Mouse (Mus musculus): ENCODE results near the gene Rab26.
A peak's percentile ranks its signal among the peaks of the same experiment; 100 is the strongest.

Gene Rab26

GRCm38 (mm10) chr17:24534160-24534718 is at the start of gene Rab26:
Gene Rab26, minus strand, starts transcription at chr17:24534210.
- DNase-seq (ENCODE audit: low spot score in 2 of 2) = no peak

DNA sequence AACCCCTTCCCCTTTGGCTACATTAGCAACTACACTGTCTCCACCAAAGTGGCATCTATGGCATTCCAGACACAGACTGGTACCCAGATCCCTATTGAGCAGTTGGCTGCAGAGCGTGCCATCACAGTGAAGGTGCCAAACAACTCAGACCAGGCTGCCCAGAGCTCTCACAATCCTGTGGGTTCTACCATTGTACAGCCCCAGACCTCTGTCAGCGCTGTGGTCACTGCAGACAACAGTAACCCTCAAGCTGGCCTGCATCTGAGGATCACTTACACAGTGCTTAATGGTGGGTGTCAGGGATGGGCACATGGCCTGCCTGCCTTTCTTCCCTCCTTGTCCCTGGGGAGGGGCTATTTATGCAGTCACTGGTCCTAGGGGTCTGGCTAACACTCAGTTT is 46.3 kb upstream of the Rab26 start:
- DNase-seq (ENCODE audit: low spot score in 2 of 2) = no peak

GRCm38 (mm10) chr17:24579532-24579931 is 45.5 kb upstream of the Rab26 start:
- DNase-seq (ENCODE audit: low spot score in 2 of 2) = no peak

- no peak for DNase-seq (ENCODE audit: low spot score in 2 of 2)
Measured at GRCm38 (mm10) chr17:24573811-24574210, 39.8 kb upstream of the Rab26 start.

- no peak for DNase-seq (ENCODE audit: low spot score in 2 of 2)
Measured at GRCm38 (mm10) chr17:24572651-24573245, 38.7 kb upstream of the Rab26 start.

- DNase-seq (ENCODE audit: low spot score in 2 of 2) = no peak
Measured at GRCm38 (mm10) chr17:24569837-24570236, 35.8 kb upstream of the Rab26 start.

DNA sequence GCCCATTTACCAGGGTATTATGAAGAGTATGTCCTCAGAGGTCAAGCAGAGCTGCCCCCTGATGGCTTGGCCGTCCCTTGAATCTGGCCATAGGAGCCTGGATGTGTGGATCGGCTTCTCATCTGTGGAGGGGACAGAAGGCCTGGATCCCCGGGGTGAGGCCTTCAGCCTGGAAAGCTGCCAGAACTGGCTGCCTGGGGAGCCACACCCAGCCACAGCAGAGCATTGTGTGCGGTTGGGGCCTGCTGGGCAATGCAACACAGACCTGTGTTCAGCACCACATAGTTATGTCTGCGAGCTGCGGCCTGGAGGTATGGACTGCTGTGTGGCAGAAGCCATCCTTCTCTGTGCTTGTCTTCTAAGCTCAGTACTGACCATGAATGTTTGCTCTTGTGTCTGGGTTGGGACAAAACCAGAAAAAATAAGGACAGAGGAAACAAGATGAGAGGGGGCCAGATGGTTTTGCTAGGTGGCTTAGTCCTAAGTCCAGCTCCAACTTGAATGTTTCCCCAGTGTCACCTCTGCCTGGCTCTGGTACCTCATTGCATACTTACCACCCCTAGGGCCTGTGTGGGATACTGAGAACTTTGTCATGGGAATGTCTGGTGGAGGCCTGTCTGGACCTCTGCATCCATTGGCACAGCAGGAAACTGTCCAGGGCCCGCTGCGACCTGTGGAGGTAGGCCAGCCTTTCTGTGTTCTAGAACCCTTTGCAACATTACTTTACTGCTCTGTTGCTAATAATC is 33.2 kb upstream of the Rab26 start:
- DNase-seq (ENCODE audit: low spot score in 2 of 2) = no peak

GRCm38 (mm10) chr17:24565792-24566191 is 31.8 kb upstream of the Rab26 start:
- no peak for DNase-seq (ENCODE audit: low spot score in 2 of 2)

DNA sequence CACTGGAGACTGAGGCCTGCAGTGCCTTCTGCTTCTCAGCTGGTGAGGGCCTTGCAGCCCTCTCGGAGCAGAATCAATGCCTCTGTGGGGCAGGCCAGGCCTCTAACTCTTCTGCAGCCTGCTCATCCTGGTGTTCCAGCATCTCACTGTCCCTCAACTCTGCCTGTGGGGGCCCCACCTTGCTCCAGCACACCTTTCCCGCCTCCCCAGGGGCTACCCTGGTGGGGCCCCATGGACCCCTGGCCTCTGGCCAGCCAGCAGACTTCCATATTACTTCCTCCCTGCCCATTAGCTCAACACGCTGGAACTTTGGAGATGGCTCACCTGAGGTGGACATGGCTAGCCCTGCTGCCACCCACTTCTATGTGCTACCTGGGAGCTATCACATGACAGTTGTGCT is 31.1 kb upstream of the Rab26 start:
- no peak for DNase-seq (ENCODE audit: low spot score in 2 of 2)

DNA sequence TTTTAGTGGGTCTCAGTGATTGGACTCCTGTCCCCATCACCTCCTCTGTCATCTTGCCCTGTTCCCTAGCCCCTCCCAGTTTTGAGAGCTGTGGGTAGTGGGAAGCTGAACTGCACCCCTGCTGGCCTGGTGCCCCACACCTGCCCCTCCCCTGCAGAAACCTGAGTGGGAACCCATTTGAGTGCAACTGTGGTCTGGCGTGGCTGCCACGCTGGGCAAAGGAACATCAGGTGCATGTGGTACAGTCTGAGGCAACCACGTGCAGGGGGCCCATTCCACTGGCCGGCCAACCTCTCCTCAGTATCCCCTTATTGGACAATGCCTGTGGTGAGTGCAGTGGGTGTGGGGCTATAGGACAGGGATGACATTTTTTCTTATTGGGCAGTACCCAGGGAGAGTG is 30.4 kb upstream of the Rab26 start:
- no peak for DNase-seq (ENCODE audit: low spot score in 2 of 2)

GRCm38 (mm10) chr17:24563638-24564037 is 29.6 kb upstream of the Rab26 start:
- DNase-seq (ENCODE audit: low spot score in 2 of 2) = no peak

- no peak for DNase-seq (ENCODE audit: low spot score in 2 of 2)
Measured at GRCm38 (mm10) chr17:24561592-24561991, 27.6 kb upstream of the Rab26 start.

DNA sequence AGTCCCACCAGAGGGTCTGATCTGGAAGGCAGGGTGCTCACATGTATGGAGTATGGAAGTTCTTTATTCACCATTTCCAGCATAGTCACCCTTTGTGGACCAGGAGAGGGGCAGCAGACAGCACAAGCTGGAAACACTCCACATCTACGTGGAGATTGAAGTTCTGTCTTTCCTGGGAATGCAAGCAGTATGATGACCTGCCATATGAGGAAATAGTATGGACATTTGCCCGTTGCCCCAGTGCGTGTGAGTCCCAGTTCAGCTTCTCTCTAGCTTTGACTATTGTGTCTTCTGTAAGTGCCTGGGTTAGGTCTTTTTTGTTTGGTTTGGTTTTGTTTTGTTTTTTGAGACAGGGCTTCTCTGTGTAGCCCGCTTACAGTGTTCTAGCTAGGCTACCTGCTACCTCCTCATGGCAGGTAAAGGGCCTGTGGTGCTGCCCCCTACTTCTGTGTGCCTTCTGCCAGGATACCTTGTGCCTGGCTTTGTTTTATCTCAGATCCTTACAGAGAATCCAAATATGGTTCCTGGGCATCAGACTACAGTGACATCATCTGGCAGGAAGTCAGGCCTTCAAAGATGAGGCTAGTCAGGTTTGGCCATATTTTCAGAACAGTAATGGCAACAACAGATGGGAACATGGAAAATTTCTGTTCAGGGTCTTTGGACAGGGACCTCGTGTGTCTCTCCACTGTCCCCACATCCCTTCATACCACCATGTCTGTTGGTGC is 26.5 kb upstream of the Rab26 start:
- no peak for DNase-seq (ENCODE audit: low spot score in 2 of 2)

- no peak for DNase-seq (ENCODE audit: low spot score in 2 of 2)
Measured at GRCm38 (mm10) chr17:24559146-24559545, 25.1 kb upstream of the Rab26 start.

- no peak for DNase-seq (ENCODE audit: low spot score in 2 of 2)
Measured at GRCm38 (mm10) chr17:24558600-24559099, 24.6 kb upstream of the Rab26 start.

GRCm38 (mm10) chr17:24557091-24557490 is 23.1 kb upstream of the Rab26 start:
- no peak for DNase-seq (ENCODE audit: low spot score in 2 of 2)

GRCm38 (mm10) chr17:24551050-24551444 is 17.0 kb upstream of the Rab26 start:
- no peak for DNase-seq (ENCODE audit: low spot score in 2 of 2)

- DNase-seq (ENCODE audit: low spot score in 2 of 2) = peak; percentile 58 to 64
Measured at GRCm38 (mm10) chr17:24550416-24551049, 16.5 kb upstream of the Rab26 start.

- peak; percentile 92 to 95 for DNase-seq (ENCODE audit: low spot score in 2 of 2)
Measured at GRCm38 (mm10) chr17:24549618-24550415, 15.8 kb upstream of the Rab26 start, which contains the start of gene Pkd1. Gene Pkd1, plus strand, starts transcription at chr17:24549834.

DNA sequence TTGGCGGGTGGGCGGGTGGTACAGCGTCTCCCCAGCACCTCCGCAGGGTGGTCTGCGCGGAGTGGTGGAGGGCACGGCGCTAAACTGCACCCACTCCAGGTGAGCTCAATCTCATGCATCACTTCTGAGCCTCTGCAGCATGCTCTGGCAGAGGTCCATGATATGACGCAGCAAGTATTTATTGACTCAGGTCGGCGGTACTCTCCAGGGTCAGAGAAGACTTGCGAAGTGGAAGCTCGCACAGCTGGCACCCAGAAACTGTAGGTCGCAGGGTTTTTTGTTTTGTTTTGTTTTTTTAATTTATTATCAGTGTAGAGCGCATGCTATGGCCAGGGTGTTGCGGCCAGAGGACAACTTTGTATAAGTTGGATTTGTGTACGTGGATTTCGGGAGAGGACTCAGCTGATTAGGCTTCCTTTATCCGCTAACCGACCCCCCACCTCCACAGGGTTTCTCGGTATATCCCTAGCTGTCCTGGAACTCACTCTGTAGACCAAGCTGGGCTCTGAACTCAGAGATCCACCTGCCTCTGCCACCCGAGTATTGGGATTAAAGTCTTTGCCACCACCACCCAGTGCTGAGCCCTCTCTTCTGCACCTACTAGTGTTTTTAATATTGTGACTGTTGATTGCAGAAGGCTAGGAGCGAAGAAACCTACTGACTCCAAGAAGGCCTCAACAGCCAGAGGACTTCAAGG is 15.1 kb upstream of the Rab26 start:
- peak in 1 of 2 experiments; percentile 43 for DNase-seq (ENCODE audit: low spot score in 2 of 2)
